Mouse (Mus musculus) embryonic facial prominence, embryonic 11.5 days (tissue): ENCODE results near the gene Morc1. TPM values are rescaled to one million over a fixed set of nuclear protein-coding genes. Genes with fewer than 3 reads are reported as not detected.

Experiments
- ATAC-seq: fragments of 200-750 bp; cut with Nextera tagmentation; replicated peaks from 2 replicates; pipeline ENCODE4 v1.8.0; 2017; ENCODE audit warnings: low read depth; ENCODE audit not compliant: insufficient number of reproducible peaks, low FRiP score, low TSS enrichment
- DNase-seq: peaks from one replicate; pipeline ENCODE4 v3.0.0-alpha.2; 2015; ENCODE audit warnings: low spot score
- H3K27ac ChIP-seq: fragments of 300-500 bp; sonication (generic); replicated peaks from 2 replicates; pipeline ENCODE4 v1.5.1; 2014; ENCODE audit warnings: mild to moderate bottlenecking, low read depth, low read length, control low read depth
- H3K27me3 ChIP-seq: fragments of 300-500 bp; sonication (generic); 2 replicates; pipeline ENCODE4 v1.6.1; 2014; ENCODE audit warnings: mild to moderate bottlenecking, low read length, moderate library complexity, mixed read lengths; ENCODE audit not compliant: control insufficient read depth, insufficient read depth
- H3K36me3 ChIP-seq: fragments of 300-500 bp; sonication (generic); replicated peaks from 2 replicates; pipeline ENCODE4 v1.6.1; 2014; ENCODE audit warnings: low read depth, mild to moderate bottlenecking, low read length, moderate library complexity, mixed read lengths; ENCODE audit not compliant: control insufficient read depth, insufficient read depth
- H3K4me1 ChIP-seq: fragments of 300-500 bp; sonication (generic); 2 replicates; pipeline ENCODE4 v1.6.1; 2014; ENCODE audit warnings: low read length, mixed read lengths; ENCODE audit not compliant: control insufficient read depth, insufficient read depth
- H3K4me2 ChIP-seq: fragments of 300-500 bp; sonication (generic); 2 replicates; pipeline ENCODE4 v1.6.1; 2014; ENCODE audit warnings: low read depth, mild to moderate bottlenecking, control low read depth, low read length, moderate library complexity
- H3K4me3 ChIP-seq: fragments of 300-500 bp; sonication (generic); 2 replicates; pipeline ENCODE4 v1.5.1; 2014; ENCODE audit warnings: low read depth, low read length, control low read depth
- H3K9ac ChIP-seq: fragments of 300-500 bp; sonication (generic); replicated peaks from 2 replicates; pipeline ENCODE4 v1.6.1; 2014; ENCODE audit warnings: mild to moderate bottlenecking, control low read depth, low read length
- H3K9me3 ChIP-seq: fragments of 300-500 bp; sonication (generic); replicated peaks from 2 replicates; pipeline ENCODE4 v1.6.1; 2016; ENCODE audit warnings: mild to moderate bottlenecking, low read length, inconsistent platforms, mixed read lengths; ENCODE audit not compliant: control insufficient read depth
- WGBS: fragments of 180-500 bp; shearing (Covaris S2); extraction: QIAGEN DNeasy Blood & Tissue Kit; methylation state at CpG from one replicate; pipeline ENCODE4 v1.1.7; 2014; 5-methylcytosine and 5-hydroxymethylcytosine counted together
- polyA plus RNA-seq: library from polyadenylated mRNA; unstranded; fragments of >200 nt; fragmentation: Nextera tagmentation; extraction: Ambion mirVana; gene quantifications from 2 replicates; pipeline ENCODE4 v1.2.1, GENCODE M21; 2014

Gene Morc1
- polyA plus RNA-seq, 1 experiment from 2014 or later, result not detected

DNA sequence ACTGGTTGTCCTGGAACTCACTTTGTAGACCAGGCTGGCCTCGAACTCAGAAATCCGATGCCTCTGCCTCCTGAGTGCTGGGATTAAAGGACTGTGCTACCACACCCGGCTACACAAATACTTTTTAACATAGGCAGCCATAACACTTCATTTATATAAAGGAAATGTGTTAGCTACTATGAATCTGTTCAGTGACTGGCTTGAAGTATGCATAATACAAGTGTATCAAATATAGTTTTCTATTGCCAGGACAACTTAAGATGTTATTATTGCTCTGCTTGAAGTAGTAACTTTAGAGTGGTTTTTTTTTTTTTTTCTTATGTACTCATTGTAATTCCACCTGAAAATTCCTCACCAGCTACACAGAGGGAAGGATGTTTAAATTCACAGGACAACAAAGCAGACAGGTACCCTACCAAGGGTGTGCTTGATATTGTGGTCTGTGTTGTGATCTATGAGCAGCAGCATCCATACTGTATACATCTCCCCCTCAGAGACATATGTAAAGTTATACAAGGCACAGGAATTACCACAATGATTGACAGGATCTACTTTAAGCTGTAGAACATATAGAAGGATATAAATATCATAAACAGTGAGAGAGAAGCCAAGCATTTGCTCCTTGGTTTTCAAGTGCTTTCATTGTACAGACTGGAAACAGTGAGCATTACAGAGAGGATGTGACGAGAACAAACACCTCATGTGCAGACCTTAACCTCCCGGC lies 85.9 kb downstream of the Morc1 start:
- no peak overlapping the region for H3K27ac ChIP-seq
- no peaks in the 10 kb centered on the region for H3K36me3 ChIP-seq
- H3K4me3 ChIP-seq, result no peak overlapping the region
- H3K9ac ChIP-seq, result no peak overlapping the region
- ATAC-seq (no peak), DNase-seq (no peak)
- H3K4me2 ChIP-seq, result no peak overlapping the region
- no peaks in the 10 kb centered on the region for H3K27me3 ChIP-seq
- H3K4me1 ChIP-seq, result no peaks in the 10 kb centered on the region
- 83% methylated on average over 5 of the region's 5 CpGs for WGBS
- H3K9me3 ChIP-seq, result no peaks in the 10 kb centered on the region

DNA sequence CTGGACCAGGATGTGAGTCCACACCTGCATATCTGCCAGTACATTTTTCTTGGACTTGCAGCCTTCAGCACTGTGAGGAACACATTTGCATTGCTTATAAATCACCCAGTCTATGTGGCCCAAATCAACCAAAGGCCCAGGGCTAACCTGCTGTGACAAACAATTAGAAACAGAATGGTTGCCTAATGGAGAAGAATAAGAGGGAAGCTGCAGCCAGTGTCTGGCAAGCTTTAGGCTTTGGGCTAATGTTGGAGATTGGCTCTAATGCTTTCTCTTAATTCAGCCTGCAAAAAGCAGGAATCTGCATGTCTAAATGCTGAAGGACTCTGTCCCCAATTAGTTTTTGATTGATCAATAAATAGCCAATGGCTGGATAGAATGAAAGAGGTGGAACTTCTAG lies 88.5 kb downstream of the Morc1 start:
- Histone ChIP-seq H3K27ac (no peak overlapping the region), H3K27me3 (no peaks in the 10 kb centered on the region), H3K4me3 (no peak overlapping the region), H3K9ac (no peak overlapping the region), H3K9me3 (no peaks in the 10 kb centered on the region), H3K4me1 (no peaks in the 10 kb centered on the region), H3K4me2 (no peak overlapping the region), H3K36me3 (no peaks in the 10 kb centered on the region)
- no peak for ATAC-seq
- no peak for DNase-seq

- Histone ChIP-seq H3K4me2 (no peak overlapping the region), H3K9me3 (no peaks in the 10 kb centered on the region), H3K9ac (no peak overlapping the region), H3K27me3 (no peaks in the 10 kb centered on the region), H3K4me1 (no peaks in the 10 kb centered on the region), H3K36me3 (no peaks in the 10 kb centered on the region), H3K27ac (no peak overlapping the region), H3K4me3 (no peak overlapping the region)
- ATAC-seq, result no peak
- WGBS, result 91% methylated on average over 5 of the region's 5 CpGs
- no peak for DNase-seq
Observed at GRCm38 (mm10) chr16:48537108-48537507, 106.1 kb downstream of the Morc1 start.

- Histone ChIP-seq H3K4me3 (no peak overlapping the region), H3K9ac (no peak overlapping the region), H3K4me1 (no peaks in the 10 kb centered on the region), H3K27ac (no peak overlapping the region), H3K9me3 (no peaks in the 10 kb centered on the region), H3K27me3 (no peaks in the 10 kb centered on the region), H3K4me2 (no peak overlapping the region), H3K36me3 (no peaks in the 10 kb centered on the region)
- peak; percentile 78; the same call in 1 of the 2 replicates for ATAC-seq
- peak; percentile 48 for DNase-seq
- 35% methylated on average over 11 of the region's 11 CpGs for WGBS
Observed at GRCm38 (mm10) chr16:48562290-48563080, 131.4 kb downstream of the Morc1 start.

DNA sequence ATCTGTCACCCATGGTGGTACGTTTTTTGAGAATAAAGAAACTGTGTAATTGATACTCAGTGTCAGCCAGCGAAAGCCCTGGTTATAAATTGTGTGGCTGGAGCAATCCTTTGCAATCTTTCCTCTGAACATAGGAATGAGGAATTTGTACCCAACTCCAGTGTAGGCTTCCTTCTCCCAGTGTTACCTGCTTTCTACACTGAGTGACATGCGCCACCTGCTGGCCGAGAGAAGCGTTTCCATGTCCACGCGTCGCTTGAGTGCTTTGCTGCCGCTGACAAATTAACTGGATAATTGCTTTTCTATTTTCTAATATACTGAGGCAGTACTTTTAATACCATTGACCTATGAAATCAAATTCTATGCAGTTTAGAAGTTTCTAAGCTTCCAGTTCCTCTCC lies 139.3 kb downstream of the Morc1 start:
- Histone ChIP-seq H3K4me2 (no peak overlapping the region), H3K27me3 (no peaks in the 10 kb centered on the region), H3K9ac (no peak overlapping the region), H3K27ac (no peak overlapping the region), H3K9me3 (no peaks in the 10 kb centered on the region), H3K4me3 (no peak overlapping the region), H3K4me1 (no peaks in the 10 kb centered on the region), H3K36me3 (no peaks in the 10 kb centered on the region)
- ATAC-seq (0 out of 2 replicates have a peak, but pooled peaks have one; percentile 62), DNase-seq (peak; percentile 82)
- 17% methylated on average over 9 of the region's 9 CpGs for WGBS

GRCm38 (mm10) chr16:48574072-48574471 lies 143.0 kb downstream of the Morc1 start:
- Histone ChIP-seq H3K36me3 (no peaks in the 10 kb centered on the region), H3K9me3 (no peaks in the 10 kb centered on the region), H3K4me1 (no peaks in the 10 kb centered on the region), H3K27ac (no peak overlapping the region), H3K27me3 (no peaks in the 10 kb centered on the region), H3K4me3 (no peak overlapping the region), H3K9ac (no peak overlapping the region), H3K4me2 (no peak overlapping the region)
- 78% methylated on average over 5 of the region's 5 CpGs for WGBS
- ATAC-seq (no peak), DNase-seq (no peak)

DNA sequence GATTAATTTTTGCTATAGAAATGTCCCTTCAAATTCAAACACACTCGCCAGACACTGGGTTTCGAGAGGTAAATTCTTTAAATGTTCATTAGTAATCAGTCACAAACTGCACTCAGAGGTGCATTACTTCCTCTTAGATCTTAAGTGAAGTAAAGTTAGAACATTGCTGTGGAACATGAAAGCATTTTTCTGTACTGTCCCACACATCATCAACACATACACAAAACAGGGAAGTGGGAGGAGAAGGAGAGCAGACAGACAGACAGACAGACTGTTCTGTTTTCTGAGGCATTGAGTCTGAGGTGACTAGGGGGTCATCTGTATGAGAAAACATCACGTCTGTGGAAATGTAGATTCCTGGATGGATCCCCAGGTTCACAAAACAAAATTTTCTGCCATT lies 143.5 kb downstream of the Morc1 start:
- Histone ChIP-seq H3K4me1 (no peaks in the 10 kb centered on the region), H3K9me3 (no peaks in the 10 kb centered on the region), H3K4me2 (no peak overlapping the region), H3K27ac (no peak overlapping the region), H3K27me3 (no peaks in the 10 kb centered on the region), H3K4me3 (no peak overlapping the region), H3K36me3 (no peaks in the 10 kb centered on the region), H3K9ac (no peak overlapping the region)
- 81% methylated on average over 3 of the region's 3 CpGs for WGBS
- no peak for ATAC-seq
- DNase-seq, result no peak

DNA sequence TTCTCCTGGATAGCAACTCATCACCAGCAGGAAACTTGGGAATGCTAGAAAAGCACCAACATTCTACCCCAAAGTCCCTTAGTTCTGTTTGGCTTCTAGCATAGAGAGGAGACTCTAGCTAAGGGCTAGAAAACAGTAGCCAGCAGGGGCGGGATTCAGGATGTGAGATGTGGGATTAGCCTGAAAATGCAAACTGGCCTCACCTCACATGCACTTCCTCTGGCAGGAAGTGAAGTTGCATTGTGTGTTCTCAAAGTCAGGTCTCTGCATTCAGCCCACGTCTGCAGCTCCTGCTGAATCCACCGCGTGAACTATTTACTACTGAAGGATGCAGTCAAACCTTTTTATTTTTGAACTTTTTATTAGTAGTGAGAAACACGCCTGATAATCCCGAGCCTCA lies 154.3 kb downstream of the Morc1 start:
- no peaks in the 10 kb centered on the region for H3K4me1 ChIP-seq
- no peak overlapping the region for H3K4me2 ChIP-seq
- no peak overlapping the region for H3K4me3 ChIP-seq
- DNase-seq (no peak), ATAC-seq (no peak)
- no peaks in the 10 kb centered on the region for H3K27me3 ChIP-seq
- H3K27ac ChIP-seq, result no peak overlapping the region
- 74% methylated on average over 6 of the region's 6 CpGs for WGBS
- no peaks in the 10 kb centered on the region for H3K9me3 ChIP-seq
- H3K9ac ChIP-seq, result no peak overlapping the region
- H3K36me3 ChIP-seq, result no peaks in the 10 kb centered on the region
